Mouse (Mus musculus) liver, postnatal 0 days (tissue): ENCODE measurements around the gene Baz1a.

Experiments used
- CTCF ChIP-seq: sonication (generic); IDR thresholded peaks from 2 replicates; pipeline ENCODE4 v1.5.1; 2016; ENCODE audit warnings: antibody characterized with exemption, low read depth
- EP300 ChIP-seq: IDR thresholded peaks from 2 replicates; pipeline ENCODE4 v1.6.1; 2016; ENCODE audit warnings: antibody characterized with exemption, low read depth, mild to moderate bottlenecking

DNA sequence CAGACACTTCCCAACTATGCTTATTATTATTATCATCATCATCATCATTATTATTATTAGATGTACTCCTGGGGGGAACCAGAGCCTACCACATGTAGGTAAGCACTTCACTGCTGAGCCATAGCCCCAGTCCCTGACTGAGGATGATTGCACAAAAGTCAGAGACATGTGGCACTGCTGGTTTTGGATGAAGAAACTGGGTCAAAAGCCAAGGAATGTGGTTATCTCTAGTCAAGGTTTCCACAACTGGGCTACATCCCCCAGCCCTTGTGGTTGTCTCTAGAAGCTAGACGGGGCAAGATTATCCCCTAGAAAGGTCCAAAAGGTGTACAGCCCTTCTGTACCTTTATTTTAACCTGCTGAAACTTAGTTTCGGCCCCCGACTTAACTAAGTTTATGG lies 21.3 kb downstream of the Baz1a start:
- no peak for TF ChIP-seq CTCF
- no peak for TF ChIP-seq EP300
